Mouse (Mus musculus) yolk sac, embryonic 10.5 days (tissue): Measurements from ENCODE around the gene Fndc3a.

ENCODE experiments used
- DNase-seq: peaks from one replicate; pipeline ENCODE4 v3.0.0-alpha.2; 2017; ENCODE audit warnings: low spot score

The Fndc3a gene

GRCm38 (mm10) chr14:72709710-72710340 lies at the start of gene Fndc3a:
Gene Fndc3a, minus strand, starts transcription at chr14:72710003.
- peak; percentile 86 for DNase-seq

GRCm38 (mm10) chr14:72752893-72753292 lies 43.1 kb upstream of the Fndc3a start:
- no peak for DNase-seq

GRCm38 (mm10) chr14:72750426-72751182 lies 40.8 kb upstream of the Fndc3a start:
- no peak for DNase-seq

GRCm38 (mm10) chr14:72748331-72748730 lies 38.5 kb upstream of the Fndc3a start:
- no peak for DNase-seq

GRCm38 (mm10) chr14:72741667-72742066 lies 31.9 kb upstream of the Fndc3a start:
- no peak for DNase-seq

GRCm38 (mm10) chr14:72740336-72740735 lies 30.5 kb upstream of the Fndc3a start:
- DNase-seq, result no peak

GRCm38 (mm10) chr14:72739484-72740208 lies 29.8 kb upstream of the Fndc3a start:
- DNase-seq, result no peak

GRCm38 (mm10) chr14:72738776-72739175 lies 29.0 kb upstream of the Fndc3a start:
- no peak for DNase-seq

GRCm38 (mm10) chr14:72738217-72738616 lies 28.4 kb upstream of the Fndc3a start:
- DNase-seq, result no peak

- DNase-seq, result no peak
Observed at GRCm38 (mm10) chr14:72725865-72726264, 16.1 kb upstream of the Fndc3a start.

- DNase-seq, result no peak
Observed at GRCm38 (mm10) chr14:72722274-72723053, 12.7 kb upstream of the Fndc3a start.

- DNase-seq, result no peak
Observed at GRCm38 (mm10) chr14:72716175-72716574, 6.4 kb upstream of the Fndc3a start.

- no peak for DNase-seq
Observed at GRCm38 (mm10) chr14:72711130-72711529, 1.3 kb upstream of the Fndc3a start.

GRCm38 (mm10) chr14:72710341-72711027 lies 681 bp upstream of the Fndc3a start:
- no peak for DNase-seq

- DNase-seq, result peak; percentile 70
Observed at GRCm38 (mm10) chr14:72709091-72709709, 603 bp downstream of the Fndc3a start.

- no peak for DNase-seq
Observed at GRCm38 (mm10) chr14:72708581-72708991, 1.2 kb downstream of the Fndc3a start.

- DNase-seq, result no peak
Observed at GRCm38 (mm10) chr14:72700056-72700455, 9.7 kb downstream of the Fndc3a start.

- no peak for DNase-seq
Observed at GRCm38 (mm10) chr14:72691406-72691805, 18.4 kb downstream of the Fndc3a start.

- no peak for DNase-seq
Observed at GRCm38 (mm10) chr14:72689525-72689924, 20.3 kb downstream of the Fndc3a start.

- no peak for DNase-seq
Observed at GRCm38 (mm10) chr14:72684857-72685370, 24.9 kb downstream of the Fndc3a start.

- DNase-seq, result no peak
Observed at GRCm38 (mm10) chr14:72677247-72677646, 32.6 kb downstream of the Fndc3a start.
